Mouse (Mus musculus): ENCODE measurements around the gene Gm3233. TPM values are rescaled to one million over a fixed set of nuclear protein-coding genes. Genes with fewer than 3 reads are reported as not detected.
"Not testable (repeated sequence)": the region's sequence is repeated elsewhere in the genome, so short reads cannot be mapped to it uniquely, and the experiment has no call there.

Gene Gm3233
- polyA plus RNA-seq (2015; fragmentation: Nextera tagmentation; extraction: Ambion mirVana): not detected in 2 replicates

DNA sequence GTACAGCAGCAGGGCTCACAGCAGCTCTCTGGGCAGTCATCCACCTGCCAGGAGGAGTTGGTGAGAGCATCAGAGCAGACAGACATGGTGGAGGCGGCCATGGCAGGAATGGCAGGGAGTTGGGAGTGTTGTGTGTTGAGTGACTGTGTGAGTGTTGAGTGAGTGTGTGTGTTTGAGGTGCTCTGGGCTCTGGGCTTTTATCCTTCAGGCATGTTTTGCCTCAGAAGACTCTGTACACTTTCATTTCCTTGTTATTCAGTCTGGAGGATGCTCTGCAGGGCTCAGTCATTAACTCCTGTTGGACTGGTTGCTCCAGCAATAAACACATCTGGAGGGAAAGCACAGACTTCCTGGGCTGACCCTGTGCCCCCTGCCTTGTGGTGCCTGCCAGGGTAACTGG is at the start of gene Gm3233:
Gm3233 (minus strand) TSS at position 101 of the 400 bp plus-strand sequence.
- not testable (repeated sequence) for ATAC-seq (replicated peaks; ENCODE audit: low FRiP score, low read depth); H3K4me1 ChIP-seq (replicated peaks; ENCODE audit: insufficient read depth, low read length); H3K9ac ChIP-seq (ENCODE audit: low read depth, low read length); H3K27ac ChIP-seq; H3K4me3 ChIP-seq (replicated peaks; ENCODE audit: low read depth, low read length); DNase-seq (ENCODE audit: low spot score); H3K9me3 ChIP-seq (replicated peaks; ENCODE audit: low read length); H3K27me3 ChIP-seq (ENCODE audit: insufficient read depth, low read length); H3K4me2 ChIP-seq (ENCODE audit: low read length); H3K36me3 ChIP-seq (ENCODE audit: insufficient read depth, low read length)
- WGBS: no CpG with 5 or more reads among the region's 1 CpGs

DNA sequence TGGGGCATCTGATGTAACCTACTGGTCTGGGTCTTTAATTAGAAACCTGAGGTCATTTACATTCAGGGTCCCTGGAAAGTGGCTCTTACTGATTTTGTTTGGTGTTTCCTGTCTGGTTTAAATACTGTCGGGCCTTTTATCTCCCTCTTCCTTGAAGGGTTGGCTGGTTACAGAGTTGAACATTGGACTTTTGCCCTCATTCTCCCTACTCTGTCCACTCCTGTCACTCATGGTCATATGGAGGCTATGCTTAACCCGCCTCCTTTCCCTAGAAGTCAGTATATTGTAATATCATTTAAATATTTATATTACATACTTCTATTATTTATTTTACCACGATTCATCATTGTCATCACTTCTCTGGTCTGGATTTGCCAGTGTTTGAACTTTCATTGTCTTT is 44.6 kb upstream of the Gm3233 start:
- Histone ChIP-seq H3K9ac (ENCODE audit: low read depth, low read length) (no peak overlapping the region), H3K4me3 (replicated peaks; ENCODE audit: low read depth, low read length) (no peak overlapping the region), H3K27ac (no peak overlapping the region), H3K9me3 (replicated peaks; ENCODE audit: low read length) (no peaks in the 10 kb centered on the region), H3K27me3 (ENCODE audit: insufficient read depth, low read length) (no peaks in the 10 kb centered on the region), H3K4me2 (ENCODE audit: low read length) (no peak overlapping the region), H3K36me3 (ENCODE audit: insufficient read depth, low read length) (no peaks in the 10 kb centered on the region), H3K4me1 (replicated peaks; ENCODE audit: insufficient read depth, low read length) (no peaks in the 10 kb centered on the region)
- DNase-seq (ENCODE audit: low spot score) (no peak), ATAC-seq (replicated peaks; ENCODE audit: low FRiP score, low read depth) (no peak)
- no peak for TF ChIP-seq CTCF (IDR thresholded peaks at IDR 0.05; ENCODE audit: low read depth)
- WGBS: 69% methylated on average over 3 of the region's 3 CpGs

DNA sequence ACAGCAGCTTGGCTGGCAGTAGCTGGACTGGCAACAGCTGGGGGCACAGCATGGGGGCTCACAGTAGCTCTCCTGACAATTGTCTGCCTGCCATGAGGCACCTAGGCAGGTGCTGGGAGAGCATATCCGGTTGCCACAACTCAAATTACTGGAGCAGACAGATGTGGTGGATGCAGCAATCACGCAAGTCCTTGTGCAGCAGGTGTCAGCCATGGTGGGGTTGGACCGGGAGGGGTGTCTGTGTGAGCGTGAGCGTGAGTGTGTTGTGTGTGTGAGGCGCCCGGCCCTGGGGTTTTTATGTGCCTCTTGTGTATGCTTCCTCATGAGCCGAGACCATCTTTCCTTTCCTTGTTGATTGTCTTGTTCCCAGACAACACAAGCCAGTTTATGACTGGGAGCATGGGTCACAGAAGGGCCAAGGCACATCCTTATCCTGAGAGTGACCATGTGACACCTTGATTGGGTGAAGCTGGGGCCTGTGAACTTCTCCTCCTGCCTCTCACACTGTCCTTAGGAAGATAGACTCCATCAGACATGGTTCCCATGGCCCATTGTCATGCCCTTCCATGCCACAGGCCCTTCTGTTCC is 39.5 kb upstream of the Gm3233 start, which contains the start of gene Gm19668:
Gm19668 (minus strand) TSS at position 213 of the 588 bp plus-strand sequence.
- no peaks in the 10 kb centered on the region for H3K27me3 ChIP-seq (ENCODE audit: insufficient read depth, low read length)
- no peak for ATAC-seq (replicated peaks; ENCODE audit: low FRiP score, low read depth)
- DNase-seq (ENCODE audit: low spot score): no peak

DNA sequence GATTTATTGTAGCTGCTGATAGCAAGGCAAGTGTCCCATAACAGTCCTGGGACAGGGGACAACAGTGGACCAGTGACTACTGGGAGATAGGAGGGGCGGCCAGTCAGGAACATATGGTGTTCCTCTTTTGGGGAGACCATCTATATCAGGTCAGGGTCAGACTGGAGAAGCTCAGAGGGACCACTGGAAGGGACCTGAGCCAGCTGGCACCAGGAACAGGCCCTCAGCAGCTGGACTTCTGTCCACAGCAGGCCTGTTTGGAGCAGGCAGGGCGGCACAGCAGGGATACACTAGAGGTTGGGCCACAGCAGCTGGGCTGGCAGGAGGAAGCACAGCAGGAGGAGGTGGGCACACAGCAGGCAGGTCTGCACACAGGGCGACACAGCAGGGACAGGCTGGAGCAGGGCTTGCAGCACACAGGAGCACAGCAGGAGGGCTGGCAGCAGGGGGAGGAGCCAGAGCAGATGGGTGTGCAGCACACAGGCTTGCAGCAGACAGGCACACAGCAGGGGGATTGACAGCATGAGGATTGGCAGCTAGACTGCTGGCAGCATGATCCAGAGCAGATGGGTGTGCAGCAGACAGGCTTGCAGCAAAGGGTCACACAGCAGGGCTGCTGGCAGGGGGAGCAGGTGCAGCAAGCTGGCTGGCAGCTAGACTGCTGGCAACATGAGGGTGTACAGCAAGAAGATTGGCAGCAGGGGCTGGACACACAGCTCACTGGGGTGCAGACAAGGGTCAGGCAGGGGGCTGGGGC is 38.9 kb upstream of the Gm3233 start:
- not testable (repeated sequence) for DNase-seq (ENCODE audit: low spot score); H3K36me3 ChIP-seq (ENCODE audit: insufficient read depth, low read length); H3K4me3 ChIP-seq (replicated peaks; ENCODE audit: low read depth, low read length); H3K27me3 ChIP-seq (ENCODE audit: insufficient read depth, low read length); ATAC-seq (replicated peaks; ENCODE audit: low FRiP score, low read depth); H3K9ac ChIP-seq (ENCODE audit: low read depth, low read length); H3K4me1 ChIP-seq (replicated peaks; ENCODE audit: insufficient read depth, low read length); H3K9me3 ChIP-seq (replicated peaks; ENCODE audit: low read length); H3K4me2 ChIP-seq (ENCODE audit: low read length); H3K27ac ChIP-seq
- 67% methylated on average over 2 of the region's 3 CpGs for WGBS

More for the DNA sequence above, 39.5 kb upstream of the Gm3233 start, which contains the start of gene Gm19668:
- H3K4me3 ChIP-seq (replicated peaks; ENCODE audit: low read depth, low read length): no peak within 1 kb of the TSS
- WGBS: 45% methylated on average over 8 of the region's 8 CpGs
- no peaks in the 10 kb centered on the region for H3K4me1 ChIP-seq (replicated peaks; ENCODE audit: insufficient read depth, low read length)
- no peak within 1 kb of the TSS for H3K9ac ChIP-seq (ENCODE audit: low read depth, low read length)
- H3K36me3 ChIP-seq (ENCODE audit: insufficient read depth, low read length): no peaks in the 10 kb centered on the region
- no peak within 1 kb of the TSS for H3K27ac ChIP-seq
- no peak for TF ChIP-seq CTCF (IDR thresholded peaks at IDR 0.05; ENCODE audit: low read depth)
- H3K9me3 ChIP-seq (replicated peaks; ENCODE audit: low read length): no peaks in the 10 kb centered on the region
- no peak within 1 kb of the TSS for H3K4me2 ChIP-seq (ENCODE audit: low read length)

DNA sequence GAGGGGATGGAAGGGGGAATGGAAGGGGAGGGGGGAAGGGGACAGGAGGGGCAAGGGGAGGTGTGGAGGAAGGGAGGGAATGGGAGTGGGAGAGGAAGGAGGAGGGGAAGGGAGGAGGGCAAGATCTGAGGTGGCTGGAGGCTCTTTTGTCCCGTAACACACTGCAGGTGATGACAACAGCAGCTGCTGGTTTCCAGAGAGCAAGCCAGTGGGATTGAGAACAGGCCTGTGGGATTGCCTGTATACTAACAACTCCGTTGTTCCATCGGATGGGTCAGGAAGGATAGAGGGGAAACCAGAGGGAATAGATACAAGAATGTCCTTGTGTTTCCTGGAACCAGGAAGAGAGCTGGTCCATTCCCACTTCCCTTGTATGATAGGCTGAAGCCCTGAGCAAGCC is 38.2 kb upstream of the Gm3233 start:
- Histone ChIP-seq H3K4me3 (replicated peaks; ENCODE audit: low read depth, low read length) (no peak overlapping the region), H3K4me2 (ENCODE audit: low read length) (no peak overlapping the region), H3K36me3 (ENCODE audit: insufficient read depth, low read length) (no peaks in the 10 kb centered on the region), H3K27ac (no peak overlapping the region), H3K27me3 (ENCODE audit: insufficient read depth, low read length) (no peaks in the 10 kb centered on the region), H3K4me1 (replicated peaks; ENCODE audit: insufficient read depth, low read length) (no peaks in the 10 kb centered on the region), H3K9me3 (replicated peaks; ENCODE audit: low read length) (no peaks in the 10 kb centered on the region), H3K9ac (ENCODE audit: low read depth, low read length) (no peak overlapping the region)
- no peak for TF ChIP-seq CTCF (IDR thresholded peaks at IDR 0.05; ENCODE audit: low read depth)
- DNase-seq (ENCODE audit: low spot score) (no peak), ATAC-seq (replicated peaks; ENCODE audit: low FRiP score, low read depth) (no peak)
- WGBS: 32% methylated on average over 3 of the region's 3 CpGs

DNA sequence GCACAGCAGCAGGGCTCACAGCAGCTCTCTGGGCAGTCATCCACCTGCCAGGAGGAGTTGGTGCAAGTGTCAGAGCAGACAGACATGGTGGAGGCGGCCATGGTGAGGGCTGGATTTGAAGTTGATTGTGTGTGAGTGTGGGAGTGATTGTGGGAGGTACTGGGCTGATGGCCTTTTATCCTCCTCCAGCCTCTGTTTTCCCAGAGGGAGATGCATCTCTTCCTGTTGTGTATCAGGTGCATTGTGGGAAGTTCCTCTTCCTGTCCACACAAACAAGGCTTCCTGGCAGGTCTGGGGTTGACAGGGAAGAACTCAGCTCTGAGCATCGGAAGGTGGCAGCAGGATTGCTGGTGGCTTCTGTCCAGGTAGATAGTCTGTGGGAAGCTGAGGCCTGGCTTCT is 35.5 kb upstream of the Gm3233 start, which contains the start of gene Gm9639:
Gm9639 (minus strand) TSS at position 101 of the 400 bp plus-strand sequence.
- 40% methylated on average over 2 of the region's 2 CpGs for WGBS

More for the DNA sequence above, 35.5 kb upstream of the Gm3233 start, which contains the start of gene Gm9639:
- no peak within 1 kb of the TSS for H3K9ac ChIP-seq (ENCODE audit: low read depth, low read length)
- TF ChIP-seq CTCF (IDR thresholded peaks at IDR 0.05; ENCODE audit: low read depth): no peak
- no peaks in the 10 kb centered on the region for H3K9me3 ChIP-seq (replicated peaks; ENCODE audit: low read length)
- DNase-seq (ENCODE audit: low spot score) (no peak), ATAC-seq (replicated peaks; ENCODE audit: low FRiP score, low read depth) (no peak)
- H3K27ac ChIP-seq: no peak within 1 kb of the TSS
- no peaks in the 10 kb centered on the region for H3K27me3 ChIP-seq (ENCODE audit: insufficient read depth, low read length)
- no peaks in the 10 kb centered on the region for H3K4me1 ChIP-seq (replicated peaks; ENCODE audit: insufficient read depth, low read length)
- no peak within 1 kb of the TSS for H3K4me2 ChIP-seq (ENCODE audit: low read length)
- no peaks in the 10 kb centered on the region for H3K36me3 ChIP-seq (ENCODE audit: insufficient read depth, low read length)
- H3K4me3 ChIP-seq (replicated peaks; ENCODE audit: low read depth, low read length): no peak within 1 kb of the TSS

Data from kidney, postnatal 0 days (tissue).